Mouse (Mus musculus): ENCODE data around the gene Epb41l3.

DNA sequence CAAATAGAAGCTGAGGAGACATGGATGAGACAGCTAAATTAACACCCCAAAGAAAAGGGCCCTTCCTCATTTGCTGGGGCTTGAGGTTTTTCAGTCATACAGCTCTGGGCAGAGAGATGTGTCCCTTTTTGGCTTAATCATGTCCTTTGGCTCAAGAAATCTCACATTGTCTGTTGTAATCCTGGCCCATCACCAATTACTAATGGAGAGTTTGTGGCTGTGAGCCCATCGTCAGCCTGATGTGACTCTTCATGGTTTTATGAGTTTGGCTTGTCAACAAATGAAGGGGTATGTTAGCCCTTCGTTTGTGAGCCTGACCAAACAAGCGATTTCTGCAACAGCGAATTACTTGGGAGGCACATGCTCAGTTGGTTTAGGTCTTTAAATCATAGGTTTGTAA lies 34.0 kb upstream of the Epb41l3 start:
- TF ChIP-seq CTCF (IDR thresholded peaks at IDR 0.05; ENCODE audit: low read depth), result no peak
- no peak for TF ChIP-seq EP300 (optimal IDR thresholded peaks at IDR 0.05)

Data from stomach, postnatal 0 days (tissue).